Mouse (Mus musculus) 3T3-L1 (cell line): ENCODE data around the gene Lrpprc.

ENCODE experiments used
- DNase-seq: peaks from one replicate; pipeline ENCODE4 v3.0.0-alpha.2; 2015; ENCODE audit warnings: low read depth, low spot score

Lrpprc gene

GRCm38 (mm10) chr17:84716252-84716872 is 74.2 kb downstream of the Lrpprc start:
- no peak for DNase-seq

- no peak for DNase-seq
Observed at GRCm38 (mm10) chr17:84714930-84715329, 75.7 kb downstream of the Lrpprc start.

- DNase-seq, result no peak
Observed at GRCm38 (mm10) chr17:84713563-84714164, 76.9 kb downstream of the Lrpprc start.

GRCm38 (mm10) chr17:84709403-84709851 is 81.2 kb downstream of the Lrpprc start:
- no peak for DNase-seq

- DNase-seq, result no peak
Observed at GRCm38 (mm10) chr17:84708818-84709217, 81.8 kb downstream of the Lrpprc start.

GRCm38 (mm10) chr17:84707407-84707806 is 83.2 kb downstream of the Lrpprc start:
- DNase-seq, result peak; percentile 64

- peak; percentile 75 for DNase-seq
Observed at GRCm38 (mm10) chr17:84698727-84699126, 91.9 kb downstream of the Lrpprc start.

- no peak for DNase-seq
Observed at GRCm38 (mm10) chr17:84696537-84696936, 94.1 kb downstream of the Lrpprc start.

- no peak for DNase-seq
Observed at GRCm38 (mm10) chr17:84693741-84694140, 96.8 kb downstream of the Lrpprc start.

GRCm38 (mm10) chr17:84690111-84690510 is 100.5 kb downstream of the Lrpprc start:
- no peak for DNase-seq

- DNase-seq, result no peak
Observed at GRCm38 (mm10) chr17:84689316-84689715, 101.3 kb downstream of the Lrpprc start.

- DNase-seq, result no peak
Observed at GRCm38 (mm10) chr17:84688834-84689233, 101.8 kb downstream of the Lrpprc start.

- DNase-seq, result no peak
Observed at GRCm38 (mm10) chr17:84687994-84688393, 102.6 kb downstream of the Lrpprc start.

- DNase-seq, result peak; percentile 83
Observed at GRCm38 (mm10) chr17:84685286-84685685, 105.3 kb downstream of the Lrpprc start.

- no peak for DNase-seq
Observed at GRCm38 (mm10) chr17:84684284-84684683, 106.3 kb downstream of the Lrpprc start.

GRCm38 (mm10) chr17:84682734-84683717 is 107.6 kb downstream of the Lrpprc start, which contains the start of gene Abcg5:
Gene Abcg5 (minus strand): TSS chr17:84683011.
- DNase-seq, result no peak

GRCm38 (mm10) chr17:84681670-84682069 is 108.9 kb downstream of the Lrpprc start:
- no peak for DNase-seq

GRCm38 (mm10) chr17:84677595-84677994 is 113.0 kb downstream of the Lrpprc start:
- DNase-seq, result no peak

GRCm38 (mm10) chr17:84675951-84676366 is 114.6 kb downstream of the Lrpprc start, which contains the start of gene Abcg8:
Gene Abcg8 (plus strand): TSS chr17:84676302.
- no peak for DNase-seq

- DNase-seq, result no peak
Observed at GRCm38 (mm10) chr17:84675204-84675603, 115.4 kb downstream of the Lrpprc start.

- DNase-seq, result no peak
Observed at GRCm38 (mm10) chr17:84674048-84674447, 116.5 kb downstream of the Lrpprc start.
